Mouse (Mus musculus): Measurements from ENCODE around the gene Mtmr10. TPM values are rescaled to one million over a fixed set of nuclear protein-coding genes. Genes with fewer than 3 reads are reported as not detected.

Mtmr10 gene
- 11.5 and 12.6 TPM in 2 replicates for polyA plus RNA-seq (2015; fragmentation: Nextera tagmentation; extraction: Ambion mirVana)

GRCm38 (mm10) chr7:64287414-64288091, at the start of gene Mtmr10:
Mtmr10 (plus strand) TSS chr7:64287653.

GRCm38 (mm10) chr7:64373830-64374562, 86.5 kb downstream of the Mtmr10 start, which contains the start of gene Fan1:
Fan1 (minus strand) TSS chr7:64374095.

Small RNAs within 50 kb of the gene (microRNA-seq; reads per million reads assigned to microRNA genes)
- gene Mir6416: not detected

Other genes starting within 250 kb of the Mtmr10 start
- gene Trpm1, start 133.8 kb upstream of the Mtmr10 start, polyA plus RNA-seq (2015; fragmentation: Nextera tagmentation; extraction: Ambion mirVana): 0.45 and 0.88 TPM in 2 replicates
- gene Fan1, start 86.4 kb downstream of the Mtmr10 start, polyA plus RNA-seq (2015; fragmentation: Nextera tagmentation; extraction: Ambion mirVana): 5.2 and 5.3 TPM in 2 replicates
- gene Mphosph10, start 104.6 kb downstream of the Mtmr10 start, polyA plus RNA-seq (2015; fragmentation: Nextera tagmentation; extraction: Ambion mirVana): 21.5 and 23.4 TPM in 2 replicates
- 68.6 and 85.5 TPM in 2 replicates for gene Mcee, start 105.0 kb downstream of the Mtmr10 start, polyA plus RNA-seq (2015; fragmentation: Nextera tagmentation; extraction: Ambion mirVana)
- gene Apba2, start 214.1 kb downstream of the Mtmr10 start, polyA plus RNA-seq (2015; fragmentation: Nextera tagmentation; extraction: Ambion mirVana): 175 and 187 TPM in 2 replicates